In genomic region chr12:55056703-55057102, GRCm38 (mm10) we compare ENCODE assay signal across 23 mouse cellular contexts. TPM values are rescaled to one million over a fixed set of nuclear protein-coding genes. Genes with fewer than 3 reads are reported as not detected.
DNase-seq lines count a peak whose midpoint lies in the region; ATAC-seq lines count a peak whose summit lies in the region.
"Had no signal": no experiment of that assay in that cellular context is flagged by ENCODE, and none has a peak within 500 bp of the region (broad histone marks: within the 10 kb centered on the region; RNA-seq: fewer than 3 reads in every experiment).

No protein-coding gene starts in this region.

- no peak for DNase-seq in liver, embryonic 11.5 days (ENCODE audit: low spot score)
- DNase-seq in liver = no peak
- no peak for DNase-seq in kidney, adult 11 months
- DNase-seq: adrenal gland, adult 2 months; adrenal gland, postnatal 10 days; adrenal gland, postnatal 25 days; B cell, adult 2 months; cerebellum, adult 11-12 months; cerebellum, adult 2 months; cerebellum, adult 9-10 months; cerebellum, postnatal 10 days; cerebellum, postnatal 25 days; forebrain, postnatal 0 days had no signal

- no peak overlapping the region for H3K9ac ChIP-seq in liver, embryonic 12.5 days
- no peak overlapping the region for H3K9ac ChIP-seq in liver, embryonic 11.5 days (ENCODE audit: low read depth, low read length)
- H3K9ac ChIP-seq in liver, embryonic 15.5 days = no peak overlapping the region
- H3K9ac ChIP-seq in liver, embryonic 16.5 days (ENCODE audit: low read depth, low read length) = no peak overlapping the region
- H3K9ac ChIP-seq: embryonic facial prominence, embryonic 12.5 days; forebrain, embryonic 13.5 days; forebrain, embryonic 15.5 days; forebrain, postnatal 0 days had no signal

- no peaks in the 10 kb centered on the region for H3K9me3 ChIP-seq in liver, embryonic 12.5 days (replicated peaks)
- H3K9me3 ChIP-seq in liver, embryonic 11.5 days (ENCODE audit: control insufficient read depth, low read length) = no peaks in the 10 kb centered on the region
- no peaks in the 10 kb centered on the region for H3K9me3 ChIP-seq in liver, embryonic 15.5 days (replicated peaks)
- H3K9me3 ChIP-seq in liver, embryonic 16.5 days (replicated peaks; ENCODE audit: control insufficient read depth, low read length) = no peaks in the 10 kb centered on the region
- H3K9me3 ChIP-seq: embryonic facial prominence, embryonic 10.5 days; embryonic facial prominence, embryonic 12.5 days; forebrain, embryonic 13.5 days; forebrain, embryonic 15.5 days; G1E had no signal

- no peaks in the 10 kb centered on the region for H3K27me3 ChIP-seq in liver, embryonic 12.5 days (replicated peaks)
- H3K27me3 ChIP-seq in liver, embryonic 11.5 days (replicated peaks; ENCODE audit: control insufficient read depth, insufficient read depth, low read length) = no peaks in the 10 kb centered on the region
- no peaks in the 10 kb centered on the region for H3K27me3 ChIP-seq in liver, embryonic 15.5 days
- no peaks in the 10 kb centered on the region for H3K27me3 ChIP-seq in liver, embryonic 16.5 days (ENCODE audit: control insufficient read depth, insufficient read depth, low read depth, low read length)
- H3K27me3 ChIP-seq: CH12.LX; embryonic facial prominence, embryonic 12.5 days; forebrain, embryonic 13.5 days; forebrain, embryonic 15.5 days had no signal

- peaks cover 30% of the 10 kb centered on the region for H3K36me3 ChIP-seq in liver, embryonic 12.5 days
- peaks cover 9% of the 10 kb centered on the region; the same call in 1 of the 2 replicates for H3K36me3 ChIP-seq in liver, embryonic 11.5 days (ENCODE audit: control insufficient read depth, insufficient read depth, low read length)
- peaks cover 21% of the 10 kb centered on the region for H3K36me3 ChIP-seq in liver, embryonic 15.5 days (replicated peaks)
- H3K36me3 ChIP-seq in liver, embryonic 16.5 days (ENCODE audit: control insufficient read depth, insufficient read depth) = no peaks in the 10 kb centered on the region

- no peak for ATAC-seq in liver, embryonic 12.5 days
- ATAC-seq in liver, embryonic 11.5 days (replicated peaks; ENCODE audit: low FRiP score) = no peak
- no peak for ATAC-seq in liver, embryonic 15.5 days (ENCODE audit: insufficient read depth)
- ATAC-seq in liver, embryonic 16.5 days (ENCODE audit: low read depth) = no peak
- ATAC-seq: CD4-positive, CD25-positive, alpha-beta regulatory T cell, adult 4 months; forebrain, embryonic 13.5 days; forebrain, embryonic 15.5 days; forebrain, postnatal 0 days had no signal

- peaks cover 91% of the 10 kb centered on the region for H3K4me1 ChIP-seq in liver, embryonic 12.5 days
- H3K4me1 ChIP-seq in liver, embryonic 11.5 days (replicated peaks; ENCODE audit: control insufficient read depth, insufficient read depth, low read length) = peaks cover 49% of the 10 kb centered on the region
- peaks cover 85% of the 10 kb centered on the region for H3K4me1 ChIP-seq in liver, embryonic 15.5 days (replicated peaks)
- peaks cover 56% of the 10 kb centered on the region for H3K4me1 ChIP-seq in liver, embryonic 16.5 days (ENCODE audit: control insufficient read depth, low read depth, low read length)
- H3K4me1 ChIP-seq: embryonic facial prominence, embryonic 10.5 days; embryonic facial prominence, embryonic 12.5 days; forebrain, embryonic 13.5 days; forebrain, embryonic 15.5 days had no signal

- no peak overlapping the region for H3K4me2 ChIP-seq in liver, embryonic 12.5 days
- H3K4me2 ChIP-seq in liver, embryonic 11.5 days = no peak overlapping the region
- H3K4me2 ChIP-seq in liver, embryonic 15.5 days = no peak overlapping the region
- H3K4me2 ChIP-seq in liver, embryonic 16.5 days (ENCODE audit: low read depth, low read length) = no peak overlapping the region
- H3K4me2 ChIP-seq: embryonic facial prominence, embryonic 12.5 days; forebrain, embryonic 13.5 days; forebrain, embryonic 15.5 days had no signal

- no peak overlapping the region for H3K4me3 ChIP-seq in liver, embryonic 12.5 days
- H3K4me3 ChIP-seq in liver, embryonic 11.5 days (ENCODE audit: low read depth, low read length) = no peak overlapping the region
- H3K4me3 ChIP-seq in liver, embryonic 15.5 days (replicated peaks) = no peak overlapping the region
- H3K4me3 ChIP-seq in liver, embryonic 16.5 days (ENCODE audit: low read depth, low read length) = no peak overlapping the region
- H3K4me3 ChIP-seq: embryonic facial prominence, embryonic 10.5 days; embryonic facial prominence, embryonic 12.5 days; forebrain, embryonic 13.5 days; forebrain, embryonic 15.5 days had no signal

- 69% methylated on average over 2 of the region's 2 CpGs for WGBS in liver, embryonic 12.5 days (ENCODE audit: insufficient replicate concordance)
- 73% methylated on average over 2 of the region's 2 CpGs for WGBS in liver, embryonic 11.5 days
- 72% methylated on average over 2 of the region's 2 CpGs for WGBS in liver, embryonic 15.5 days (ENCODE audit: insufficient replicate concordance)
- 69% methylated on average over 2 of the region's 2 CpGs for WGBS in liver, embryonic 16.5 days (ENCODE audit: insufficient replicate concordance)

- peak overlapping the region; percentile 34 for H3K27ac ChIP-seq in liver, embryonic 12.5 days
- no peak overlapping the region for H3K27ac ChIP-seq in liver, embryonic 11.5 days (ENCODE audit: low read depth, low read length)
- peak overlapping the region; percentile 59; the same call in 1 of the 2 replicates for H3K27ac ChIP-seq in liver, embryonic 15.5 days (replicated peaks)
- H3K27ac ChIP-seq in liver, embryonic 16.5 days (ENCODE audit: low read length) = peak overlapping the region; percentile 57; the same call in 1 of the 2 replicates
- H3K27ac ChIP-seq: embryonic facial prominence, embryonic 10.5 days; embryonic facial prominence, embryonic 12.5 days; forebrain, embryonic 13.5 days; forebrain, embryonic 15.5 days had no signal

RNA-seq across cellular contexts. Expression of gene 2700097O09Rik, which starts 23.2 kb away (rescaled TPM):
- polyA plus RNA-seq in liver, embryonic 12.5 days (2016; fragmentation: Nextera tagmentation; extraction: Ambion mirVana) = 31.5 and 33.0 TPM in 2 replicates
- polyA plus RNA-seq in liver, embryonic 11.5 days (2014; fragmentation: Nextera tagmentation; extraction: Ambion mirVana) = 46.1 and 48.4 TPM in 2 replicates
- 30.8 and 31.5 TPM in 2 replicates for polyA plus RNA-seq in liver, embryonic 15.5 days (2015; fragmentation: Nextera tagmentation; extraction: Ambion mirVana)
- polyA plus RNA-seq in liver, embryonic 16.5 days (2015; fragmentation: Nextera tagmentation; extraction: Ambion mirVana) = 35.6 and 36.5 TPM in 2 replicates

RNA-seq across cellular contexts. Expression of gene Srp54a, which starts 23.4 kb away (rescaled TPM):
- polyA plus RNA-seq in liver, embryonic 12.5 days (2016; fragmentation: Nextera tagmentation; extraction: Ambion mirVana) = 105 and 106 TPM in 2 replicates
- polyA plus RNA-seq in liver, embryonic 11.5 days (2014; fragmentation: Nextera tagmentation; extraction: Ambion mirVana) = 151 and 179 TPM in 2 replicates
- 70.0 and 77.5 TPM in 2 replicates for polyA plus RNA-seq in liver, embryonic 15.5 days (2015; fragmentation: Nextera tagmentation; extraction: Ambion mirVana)
- 72.2 and 72.5 TPM in 2 replicates for polyA plus RNA-seq in liver, embryonic 16.5 days (2015; fragmentation: Nextera tagmentation; extraction: Ambion mirVana)

RNA-seq across cellular contexts. Expression of gene Baz1a, which starts 42.6 kb away (rescaled TPM):
- 47.6 and 54.4 TPM in 2 replicates for polyA plus RNA-seq in liver, embryonic 12.5 days (2016; fragmentation: Nextera tagmentation; extraction: Ambion mirVana)
- polyA plus RNA-seq in liver, embryonic 11.5 days (2014; fragmentation: Nextera tagmentation; extraction: Ambion mirVana) = 46.4 and 49.1 TPM in 2 replicates
- 28.8 and 32.2 TPM in 2 replicates for polyA plus RNA-seq in liver, embryonic 15.5 days (2015; fragmentation: Nextera tagmentation; extraction: Ambion mirVana)
- polyA plus RNA-seq in liver, embryonic 16.5 days (2015; fragmentation: Nextera tagmentation; extraction: Ambion mirVana) = 23.6 and 26.8 TPM in 2 replicates
